Mouse (Mus musculus) kidney, postnatal 10 days (tissue): ENCODE data around the gene Cracr2a.
A peak's percentile ranks its signal among the peaks of the same experiment; 100 is the strongest.

Experiments
- DNase-seq: peaks from one replicate; pipeline ENCODE4 v3.0.0; 2021; ENCODE audit warnings: mixed read lengths

The Cracr2a gene

DNA sequence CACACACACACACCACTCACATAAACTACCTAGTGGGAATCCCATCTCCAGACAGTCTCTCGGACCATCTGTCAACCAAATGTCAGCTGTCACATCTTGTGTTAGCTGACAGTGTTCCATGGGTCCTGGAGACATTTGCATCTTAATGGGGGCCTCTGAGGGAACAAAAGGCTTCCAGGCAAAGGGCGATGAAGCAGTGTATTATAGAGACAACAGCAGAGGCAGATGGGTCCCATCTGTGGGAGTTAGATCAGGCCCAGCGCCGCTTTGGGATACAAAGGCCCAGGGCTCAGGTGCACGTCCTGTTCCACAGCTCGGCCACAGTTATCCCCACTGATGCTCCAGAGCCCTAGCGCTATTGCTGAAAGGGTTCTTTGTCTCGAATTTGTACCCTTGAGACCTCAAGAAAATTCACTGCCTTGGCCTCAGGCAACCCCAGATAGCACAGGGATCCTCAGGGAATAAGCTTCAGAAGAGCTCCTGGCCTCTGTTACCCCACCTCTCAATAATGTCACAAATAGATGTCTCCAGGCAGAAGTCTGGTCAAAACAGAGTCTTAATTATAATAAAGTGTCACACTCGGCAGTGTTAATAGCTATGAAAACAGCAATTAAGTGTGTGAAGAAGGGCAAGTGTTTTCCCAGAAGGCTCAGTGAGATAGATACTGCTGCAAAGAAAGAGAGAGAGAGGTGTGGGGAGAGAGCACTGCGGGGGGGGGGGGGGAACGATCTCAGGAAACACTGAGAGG is 140.1 kb downstream of the Cracr2a start:
- DNase-seq = no peak

DNA sequence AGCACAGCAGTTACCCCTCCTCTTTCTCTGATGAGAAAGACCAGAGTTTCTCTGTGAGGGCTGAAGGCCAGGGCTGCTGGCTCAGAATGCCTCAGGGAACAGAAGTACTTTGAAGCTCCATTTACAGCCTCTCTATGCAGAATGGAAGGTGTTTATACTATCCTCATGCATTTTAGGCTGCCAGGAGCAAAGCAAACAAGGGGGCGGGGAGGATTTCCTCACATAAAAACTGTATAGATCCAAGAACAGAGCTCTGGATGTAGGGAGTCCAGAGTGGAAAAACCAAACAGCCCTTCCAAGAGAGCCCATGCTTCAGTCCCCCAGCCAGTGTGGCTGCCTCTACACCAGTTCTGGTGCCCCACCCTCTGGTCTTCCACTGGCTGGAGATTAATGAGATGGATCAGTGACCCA is 147.1 kb downstream of the Cracr2a start:
- no peak for DNase-seq

DNA sequence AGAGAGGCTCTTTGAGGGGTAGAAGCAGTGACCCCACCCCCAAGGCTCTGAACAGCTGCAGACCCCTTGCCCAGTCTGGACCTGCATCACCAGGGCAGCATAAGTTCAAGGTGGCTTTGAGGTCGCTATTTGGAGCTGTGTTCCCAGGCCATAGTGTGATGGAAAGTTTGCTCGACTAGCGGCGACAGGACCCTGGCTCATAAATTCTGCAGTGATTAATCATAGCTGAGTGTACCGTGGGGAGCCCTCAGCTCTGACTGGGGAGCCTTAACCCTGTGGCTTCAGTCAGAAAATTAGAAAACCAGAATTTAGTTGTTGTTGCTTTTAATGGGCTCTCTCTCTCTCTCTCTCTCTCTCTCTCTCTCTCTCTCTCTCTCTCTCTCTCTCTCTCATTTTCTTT is 153.8 kb downstream of the Cracr2a start:
- no peak for DNase-seq

DNA sequence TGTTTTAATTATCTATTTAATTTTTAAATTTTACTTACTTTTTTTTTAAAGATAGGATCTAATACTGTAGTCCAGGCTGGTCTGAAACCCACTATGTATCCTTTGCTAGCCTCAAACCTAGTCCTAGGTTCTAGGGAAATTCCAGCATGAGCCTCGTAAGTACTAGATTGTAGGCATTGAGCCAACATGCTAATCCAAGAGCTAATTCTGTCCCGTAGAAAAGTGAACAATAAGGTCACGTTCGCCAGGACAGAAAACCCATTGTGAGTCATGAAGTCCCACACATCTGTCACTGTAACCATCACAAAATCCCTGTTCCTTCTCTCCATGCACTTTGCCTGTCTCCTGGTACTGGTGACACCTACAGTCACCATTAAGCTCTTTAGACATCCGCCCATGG is 154.3 kb downstream of the Cracr2a start:
- no peak for DNase-seq

- DNase-seq = peak; percentile 60
These were observed 156.3 kb downstream of the Cracr2a start for GRCm38 (mm10) chr6:127717239-127718137.

DNA sequence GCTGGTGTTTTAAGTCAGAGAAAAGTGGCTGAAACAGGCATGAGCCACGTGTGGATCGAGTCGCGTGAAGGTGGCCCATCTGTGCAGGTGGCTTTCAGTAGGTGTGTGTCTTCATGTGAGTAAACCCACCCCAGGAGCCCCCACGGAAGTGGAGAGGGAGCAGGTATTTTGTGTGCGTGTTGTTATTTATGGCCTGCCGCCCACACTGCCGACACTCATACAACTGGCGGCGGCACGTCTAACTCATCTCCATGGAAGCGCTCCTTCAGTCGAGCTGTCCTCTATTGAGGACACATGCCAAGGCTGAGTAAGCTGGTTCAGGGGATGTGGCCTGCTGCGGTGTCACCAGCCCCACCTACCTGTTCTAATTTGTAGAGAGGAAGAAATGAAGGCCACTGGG is 158.7 kb downstream of the Cracr2a start:
- no peak for DNase-seq

- no peak for DNase-seq
These were observed 162.0 kb downstream of the Cracr2a start for GRCm38 (mm10) chr6:127723126-127723525.
